Mouse (Mus musculus) stomach, embryonic 14.5 days (tissue): ENCODE measurements around the gene Knop1. TPM values are rescaled to one million over a fixed set of nuclear protein-coding genes. Genes with fewer than 3 reads are reported as not detected.

ENCODE experiments used
- ATAC-seq: fragments of 200-750 bp; cut with Nextera tagmentation; 2 replicates; pipeline ENCODE4 v1.8.0; 2017; ENCODE audit warnings: low read depth, moderate TSS enrichment; ENCODE audit not compliant: insufficient number of reproducible peaks, insufficient read depth, low FRiP score
- H3K27ac ChIP-seq: fragments of 300-500 bp; sonication (generic); 2 replicates; pipeline ENCODE4 v1.5.1; 2014; ENCODE audit warnings: mild to moderate bottlenecking, low read length, moderate library complexity, mixed read lengths
- H3K27me3 ChIP-seq: fragments of 300-500 bp; sonication (generic); 2 replicates; pipeline ENCODE4 v1.6.1; 2014; ENCODE audit warnings: low read length, control low read depth, mixed read lengths; ENCODE audit not compliant: control insufficient read depth, insufficient read depth
- H3K36me3 ChIP-seq: fragments of 300-500 bp; sonication (generic); 2 replicates; pipeline ENCODE4 v1.6.1; 2014; ENCODE audit warnings: mild to moderate bottlenecking, control low read depth, low read length, moderate library complexity, mixed read lengths; ENCODE audit not compliant: control insufficient read depth, insufficient read depth
- H3K4me1 ChIP-seq: fragments of 300-500 bp; sonication (generic); 2 replicates; pipeline ENCODE4 v1.6.1; 2014; ENCODE audit warnings: low read length, control low read depth, mixed read lengths; ENCODE audit not compliant: control insufficient read depth, insufficient read depth
- H3K4me2 ChIP-seq: fragments of 300-500 bp; sonication (generic); replicated peaks from 2 replicates; pipeline ENCODE4 v1.6.1; 2014; ENCODE audit warnings: low read depth, low read length, control low read depth
- H3K4me3 ChIP-seq: fragments of 300-500 bp; sonication (generic); 2 replicates; pipeline ENCODE4 v1.5.1; 2014; ENCODE audit warnings: low read depth, low read length, control low read depth
- H3K9ac ChIP-seq: fragments of 300-500 bp; sonication (generic); replicated peaks from 2 replicates; pipeline ENCODE4 v1.6.1; 2014; ENCODE audit warnings: low read depth, mild to moderate bottlenecking, control low read depth, low read length, moderate library complexity, mixed read lengths
- H3K9me3 ChIP-seq: fragments of 300-500 bp; sonication (generic); 2 replicates; pipeline ENCODE4 v1.6.1; 2016; ENCODE audit warnings: low read depth, low read length, control low read depth; ENCODE audit not compliant: control insufficient read depth
- WGBS: fragments of 180-500 bp; shearing (Covaris S2); extraction: QIAGEN DNeasy Blood & Tissue Kit; methylation state at CpG from one replicate; pipeline ENCODE4 v1.1.7; 2014; 5-methylcytosine and 5-hydroxymethylcytosine counted together
- polyA plus RNA-seq: library from polyadenylated mRNA; unstranded; fragments of >200 nt; fragmentation: Nextera tagmentation; extraction: Ambion mirVana; gene quantifications from 2 replicates; pipeline ENCODE4 v1.2.1, GENCODE M21; 2014

The Knop1 gene
- polyA plus RNA-seq, 1 experiment from 2014 or later: 108 TPM

DNA sequence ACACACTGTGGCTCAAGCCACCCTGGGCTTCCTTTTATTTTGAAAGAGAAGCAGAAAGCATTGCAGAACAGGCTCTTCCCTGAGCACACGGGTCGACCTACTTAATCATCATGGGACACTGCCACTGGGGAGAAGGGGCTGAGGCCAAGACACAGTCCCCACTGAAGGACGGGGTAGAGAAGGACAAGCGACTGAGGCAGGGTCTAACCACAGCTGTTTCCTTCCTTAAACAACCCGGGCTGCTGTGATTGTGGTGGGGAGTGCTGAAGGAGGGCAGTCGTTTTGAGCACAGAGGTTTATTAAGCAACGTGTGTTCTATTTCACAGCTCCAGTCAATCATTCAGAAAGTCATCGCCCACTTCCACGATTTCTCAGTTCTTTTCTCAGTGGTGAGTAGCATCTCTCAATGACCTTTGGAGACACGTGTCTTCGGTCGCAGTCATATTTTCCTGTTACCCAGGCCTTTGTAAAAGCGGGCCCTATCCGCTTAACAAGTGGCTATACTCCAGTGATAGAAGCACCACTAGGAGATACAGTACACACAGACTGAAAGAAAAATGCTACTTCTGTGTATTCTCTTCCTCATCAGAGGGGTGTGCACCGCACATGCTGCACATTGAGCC, 55.8 kb downstream of the Knop1 start:
- 87% methylated on average over 15 of the region's 15 CpGs for WGBS
- H3K9me3 ChIP-seq: no peaks in the 10 kb centered on the region
- no peak overlapping the region for H3K9ac ChIP-seq
- ATAC-seq: no peak
- peaks cover 24% of the 10 kb centered on the region for H3K36me3 ChIP-seq
- H3K27ac ChIP-seq: no peak overlapping the region
- H3K4me3 ChIP-seq: no peak overlapping the region
- H3K4me1 ChIP-seq: no peaks in the 10 kb centered on the region
- no peaks in the 10 kb centered on the region for H3K27me3 ChIP-seq
- no peak overlapping the region for H3K4me2 ChIP-seq

DNA sequence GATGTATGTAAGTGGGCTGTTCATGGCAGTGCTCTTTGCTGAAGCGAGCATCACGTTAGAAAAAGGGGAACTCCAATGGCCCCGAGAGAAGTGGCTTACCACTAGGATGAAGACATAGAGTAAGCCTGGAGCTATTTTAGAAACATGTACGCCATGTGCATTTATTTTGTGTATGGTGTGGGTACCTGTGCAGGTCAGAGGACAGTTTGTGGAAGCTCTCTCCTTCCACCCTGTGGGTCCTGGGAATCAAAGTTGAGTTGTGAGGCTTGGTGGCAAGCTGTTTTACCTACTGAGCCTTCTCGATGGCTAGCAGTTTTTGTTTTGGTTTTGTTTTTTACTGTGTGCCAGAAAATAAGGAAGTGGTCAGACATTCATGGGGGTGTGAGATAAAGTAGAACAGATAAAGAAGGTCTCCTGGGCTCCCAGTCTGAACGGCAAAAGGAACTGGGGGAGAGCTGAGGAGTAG, 57.9 kb downstream of the Knop1 start:
- H3K4me1 ChIP-seq: no peaks in the 10 kb centered on the region
- whole genome bisulfite sequencing: 88% methylated on average over 6 of the region's 6 CpGs
- H3K4me3 ChIP-seq: no peak overlapping the region
- H3K27ac ChIP-seq: no peak overlapping the region
- no peak overlapping the region for H3K4me2 ChIP-seq
- ATAC-seq: no peak
- H3K27me3 ChIP-seq: no peaks in the 10 kb centered on the region
- H3K36me3 ChIP-seq: peaks cover 24% of the 10 kb centered on the region
- H3K9me3 ChIP-seq: no peaks in the 10 kb centered on the region
- H3K9ac ChIP-seq: no peak overlapping the region

- H3K27ac ChIP-seq: no peak overlapping the region
- no peak overlapping the region for H3K4me2 ChIP-seq
- peaks cover 24% of the 10 kb centered on the region for H3K36me3 ChIP-seq
- H3K27me3 ChIP-seq: no peaks in the 10 kb centered on the region
- ATAC-seq: no peak
- 85% methylated on average over 7 of the region's 7 CpGs for WGBS
- no peak overlapping the region for H3K9ac ChIP-seq
- no peaks in the 10 kb centered on the region for H3K4me1 ChIP-seq
- no peaks in the 10 kb centered on the region for H3K9me3 ChIP-seq
- H3K4me3 ChIP-seq: no peak overlapping the region
Observed at GRCm38 (mm10) chr7:118797600-118797999, 58.5 kb downstream of the Knop1 start.

GRCm38 (mm10) chr7:118796838-118797237, 59.2 kb downstream of the Knop1 start:
- Histone ChIP-seq H3K9ac (no peak overlapping the region), H3K27ac (no peak overlapping the region), H3K4me3 (no peak overlapping the region), H3K4me2 (no peak overlapping the region), H3K36me3 (peaks cover 21% of the 10 kb centered on the region), H3K4me1 (no peaks in the 10 kb centered on the region), H3K27me3 (no peaks in the 10 kb centered on the region), H3K9me3 (no peaks in the 10 kb centered on the region)
- ATAC-seq: no peak
- 94% methylated on average over 9 of the region's 9 CpGs for WGBS

- H3K4me3 ChIP-seq: no peak overlapping the region
- no peaks in the 10 kb centered on the region for H3K27me3 ChIP-seq
- H3K36me3 ChIP-seq: peaks cover 24% of the 10 kb centered on the region
- H3K4me2 ChIP-seq: no peak overlapping the region
- no peak overlapping the region for H3K9ac ChIP-seq
- no peak for ATAC-seq
- no peaks in the 10 kb centered on the region for H3K9me3 ChIP-seq
- 90% methylated on average over 8 of the region's 8 CpGs for WGBS
- H3K27ac ChIP-seq: no peak overlapping the region
- no peaks in the 10 kb centered on the region for H3K4me1 ChIP-seq
Observed at GRCm38 (mm10) chr7:118795779-118796178, 60.3 kb downstream of the Knop1 start.

DNA sequence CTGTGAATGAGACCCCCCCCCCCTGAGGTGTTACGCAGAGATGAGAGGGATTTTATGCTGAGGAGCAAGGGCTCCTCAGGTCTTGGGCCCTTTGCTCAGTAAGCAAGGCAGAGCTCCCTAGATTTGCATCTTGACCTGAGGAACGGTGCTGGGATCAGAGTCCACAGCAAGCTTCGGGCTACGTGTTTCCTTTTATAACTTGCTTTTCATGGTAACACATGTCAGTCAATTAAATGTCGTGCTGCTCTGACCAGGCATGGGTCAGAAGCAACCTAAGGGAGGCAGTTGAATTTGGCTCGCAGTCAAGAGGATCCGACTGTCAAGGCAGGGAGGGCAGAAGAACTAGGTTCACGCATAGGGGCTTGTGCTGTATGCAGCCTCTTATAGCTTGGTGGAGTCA, 62.2 kb downstream of the Knop1 start:
- Histone ChIP-seq H3K9me3 (no peaks in the 10 kb centered on the region), H3K36me3 (peaks cover 18% of the 10 kb centered on the region; the same call in 1 of the 2 replicates), H3K9ac (no peak overlapping the region), H3K27me3 (no peaks in the 10 kb centered on the region), H3K27ac (no peak overlapping the region), H3K4me3 (no peak overlapping the region), H3K4me1 (no peaks in the 10 kb centered on the region), H3K4me2 (no peak overlapping the region)
- ATAC-seq: no peak
- WGBS: 90% methylated on average over 8 of the region's 8 CpGs

Other genes starting within 250 kb of the Knop1 start
- 104 and 117 TPM in 2 replicates for gene Gde1, start 150.5 kb downstream of the Knop1 start, polyA plus RNA-seq
- gene Ccp110, start 143.7 kb downstream of the Knop1 start, polyA plus RNA-seq: 11.0 and 12.2 TPM in 2 replicates
- 68.1 and 68.3 TPM in 2 replicates for gene Vps35l, start 116.0 kb downstream of the Knop1 start, polyA plus RNA-seq
- 2.0 and 3.3 TPM in 2 replicates for gene Iqck, start 502 bp downstream of the Knop1 start, polyA plus RNA-seq
- 7.0 TPM in 2 replicates for gene Gprc5b, start 139.0 kb upstream of the Knop1 start, polyA plus RNA-seq